Mouse (Mus musculus) ovary, adult 2 months (tissue): Measurements from ENCODE around the gene Bbs5. TPM values are rescaled to one million over a fixed set of nuclear protein-coding genes. Genes with fewer than 3 reads are reported as not detected.

Source experiments
- polyA plus RNA-seq: library from polyadenylated mRNA; depleted of rRNA; stranded (reverse); fragments of >200 nt; gene quantifications from 2 replicates; pipeline ENCODE4 v1.2.3, GENCODE M21; 2012; rRNA removed

Bbs5 gene
- polyA plus RNA-seq, result 0.94 and 1.5 TPM in 2 replicates

GRCm38 (mm10) chr2:69646726-69647490 is at the start of gene Bbs5:
Bbs5 (plus strand) TSS chr2:69647171.

GRCm38 (mm10) chr2:69669853-69670252 is 22.9 kb downstream of the Bbs5 start, which contains the start of gene Klhl41:
Klhl41 (plus strand) TSS chr2:69670120.

GRCm38 (mm10) chr2:69712981-69713625 is 66.1 kb downstream of the Bbs5 start, which contains the start of gene Fastkd1:
Fastkd1 (minus strand) TSS chr2:69713516.

Other genes with a start within 250 kb of the Bbs5 start
- gene Lrp2, start 61.1 kb upstream of the Bbs5 start, polyA plus RNA-seq, result 2.1 and 2.8 TPM in 2 replicates
- gene Klhl41, start 22.9 kb downstream of the Bbs5 start, polyA plus RNA-seq, result not detected in 2 replicates
- 3.8 and 4.6 TPM in 2 replicates for gene Fastkd1, start 66.3 kb downstream of the Bbs5 start, polyA plus RNA-seq
- 0.51 and 1.1 TPM in 2 replicates for gene Ppig, start 75.4 kb downstream of the Bbs5 start, polyA plus RNA-seq
- gene Ccdc173, start 142.4 kb downstream of the Bbs5 start, polyA plus RNA-seq, result 0.31 TPM in 1 of 2 replicates, not detected in the other
- gene Phospho2, start 142.5 kb downstream of the Bbs5 start, polyA plus RNA-seq, result 89.7 and 96.6 TPM in 2 replicates
- gene Klhl23, start 174.8 kb downstream of the Bbs5 start, polyA plus RNA-seq, result 8.7 and 10.2 TPM in 2 replicates
- 0.47 and 0.54 TPM in 2 replicates for gene Ssb, start 214.4 kb downstream of the Bbs5 start, polyA plus RNA-seq
- 1.8 and 5.2 TPM in 2 replicates for gene Mettl5, start 238.4 kb downstream of the Bbs5 start, polyA plus RNA-seq